Mouse (Mus musculus) cortical plate, adult 2 months (tissue): ENCODE data around the gene Fhit.

Source experiments
- CTCF ChIP-seq: fragments of 200-500 bp; IDR thresholded peaks from 2 replicates; pipeline ENCODE4 v1.5.1; 2011; ENCODE audit warnings: mild to moderate bottlenecking, control low read depth, low read length; ENCODE audit not compliant: insufficient read depth; ENCODE audit errors: extremely low read depth
- POLR2A ChIP-seq: fragments of 200-500 bp; IDR thresholded peaks from 2 replicates; pipeline ENCODE4 v1.6.1; 2011; ENCODE audit warnings: mild to moderate bottlenecking, low read length, control low read depth; ENCODE audit not compliant: insufficient read depth; ENCODE audit errors: extremely low read depth

GRCm38 (mm10) chr14:10049947-10050346, 1111.9 kb downstream of the Fhit start:
- TF ChIP-seq CTCF (no peak), POLR2A (no peak)
